Mouse (Mus musculus) liver, embryonic 13.5 days (tissue): ENCODE measurements around the gene Capn5. TPM values are rescaled to one million over a fixed set of nuclear protein-coding genes. Genes with fewer than 3 reads are reported as not detected.

Experiments used
- ATAC-seq: fragments of 200-750 bp; cut with Nextera tagmentation; 2 replicates; pipeline ENCODE4 v1.8.0; 2017; ENCODE audit warnings: low read depth, mild to moderate bottlenecking, moderate number of reproducible peaks, moderate library complexity
- DNase-seq: peaks from one replicate; pipeline ENCODE4 v3.0.0; 2022
- H3K27ac ChIP-seq: fragments of 300-500 bp; sonication (generic); 2 replicates; pipeline ENCODE4 v1.5.1; 2015; ENCODE audit warnings: moderate library complexity, mild to moderate bottlenecking, inconsistent platforms
- H3K27me3 ChIP-seq: fragments of 300-500 bp; sonication (generic); 2 replicates; pipeline ENCODE4 v1.6.1; 2015; ENCODE audit warnings: mild to moderate bottlenecking, inconsistent platforms
- H3K36me3 ChIP-seq: fragments of 300-500 bp; sonication (generic); 2 replicates; pipeline ENCODE4 v1.6.1; 2015; ENCODE audit warnings: mild to moderate bottlenecking, inconsistent platforms
- H3K4me1 ChIP-seq: fragments of 300-500 bp; sonication (generic); replicated peaks from 2 replicates; pipeline ENCODE4 v1.6.1; 2015; ENCODE audit warnings: inconsistent platforms
- H3K4me2 ChIP-seq: fragments of 300-500 bp; sonication (generic); 2 replicates; pipeline ENCODE4 v1.6.1; 2015; ENCODE audit warnings: inconsistent platforms, mild to moderate bottlenecking, moderate library complexity
- H3K4me3 ChIP-seq: fragments of 300-500 bp; sonication (generic); replicated peaks from 2 replicates; pipeline ENCODE4 v1.5.1; 2015; ENCODE audit warnings: mild to moderate bottlenecking, inconsistent platforms
- H3K9ac ChIP-seq: fragments of 300-500 bp; sonication (generic); 2 replicates; pipeline ENCODE4 v1.6.1; 2015; ENCODE audit warnings: mild to moderate bottlenecking, inconsistent platforms
- H3K9me3 ChIP-seq: fragments of 300-500 bp; sonication (generic); replicated peaks from 2 replicates; pipeline ENCODE4 v1.6.1; 2016; ENCODE audit warnings: inconsistent platforms
- WGBS: fragments of 180-500 bp; shearing (Covaris S2); methylation state at CpG from one replicate; pipeline ENCODE4 v1.1.7; 2015; ENCODE audit not compliant: insufficient replicate concordance; 5-methylcytosine and 5-hydroxymethylcytosine counted together
- polyA plus RNA-seq: library from polyadenylated mRNA; unstranded; fragments of >200 nt; fragmentation: Nextera tagmentation; extraction: Ambion mirVana; gene quantifications from 2 replicates; pipeline ENCODE4 v1.2.1, GENCODE M21; 2015

Gene Capn5
- polyA plus RNA-seq, 1 experiment from 2014 or later, result 13.2 TPM

- DNase-seq, result peak; percentile 56
- H3K9me3 ChIP-seq, result no peaks in the 10 kb centered on the region
- ATAC-seq, result peak; percentile 57
- peak overlapping the region; percentile 99 for H3K27ac ChIP-seq
- peak overlapping the region; percentile 85 for H3K9ac ChIP-seq
- peak overlapping the region; percentile 93 for H3K4me2 ChIP-seq
- peak overlapping the region; percentile 81 for H3K4me3 ChIP-seq
- 28% methylated on average over 8 of the region's 8 CpGs for WGBS
- peaks cover 88% of the 10 kb centered on the region for H3K4me1 ChIP-seq
- H3K36me3 ChIP-seq, result peaks cover 10% of the 10 kb centered on the region
- no peaks in the 10 kb centered on the region for H3K27me3 ChIP-seq
Observed at GRCm38 (mm10) chr7:98176322-98177070, 1.6 kb downstream of the Capn5 start.

GRCm38 (mm10) chr7:98174883-98175755 is 3.0 kb downstream of the Capn5 start:
- Histone ChIP-seq H3K36me3 (peaks cover 10% of the 10 kb centered on the region), H3K4me2 (peak overlapping the region; percentile 93), H3K9ac (peak overlapping the region; percentile 85), H3K4me1 (peaks cover 94% of the 10 kb centered on the region), H3K9me3 (no peaks in the 10 kb centered on the region), H3K27me3 (no peaks in the 10 kb centered on the region), H3K4me3 (peak overlapping the region; percentile 81), H3K27ac (peak overlapping the region; percentile 99)
- ATAC-seq (peak; percentile 75), DNase-seq (peak; percentile 81)
- 33% methylated on average over 4 of the region's 4 CpGs for WGBS

- Histone ChIP-seq H3K4me2 (peak overlapping the region; percentile 93), H3K27ac (peak overlapping the region; percentile 99), H3K9me3 (no peaks in the 10 kb centered on the region), H3K27me3 (no peaks in the 10 kb centered on the region), H3K36me3 (peaks cover 17% of the 10 kb centered on the region), H3K9ac (peak overlapping the region; percentile 85), H3K4me1 (peaks cover 91% of the 10 kb centered on the region), H3K4me3 (0 out of 2 replicates have a peak overlapping the region, but pooled peaks have one; percentile 4)
- ATAC-seq (no peak), DNase-seq (no peak)
- WGBS, result 18% methylated on average over 4 of the region's 4 CpGs
Observed at GRCm38 (mm10) chr7:98173408-98173807, 4.7 kb downstream of the Capn5 start.

- Histone ChIP-seq H3K4me2 (peak overlapping the region; percentile 93), H3K27me3 (no peaks in the 10 kb centered on the region), H3K36me3 (peaks cover 17% of the 10 kb centered on the region), H3K9me3 (no peaks in the 10 kb centered on the region), H3K27ac (peak overlapping the region; percentile 99), H3K9ac (peak overlapping the region; percentile 85), H3K4me1 (peaks cover 95% of the 10 kb centered on the region), H3K4me3 (no peak overlapping the region)
- no peak for ATAC-seq
- WGBS, result 79% methylated on average over 8 of the region's 8 CpGs
- no peak for DNase-seq
Observed at GRCm38 (mm10) chr7:98172661-98173060, 5.4 kb downstream of the Capn5 start.

- Histone ChIP-seq H3K4me2 (peak overlapping the region; percentile 93), H3K4me1 (peaks cover 86% of the 10 kb centered on the region), H3K4me3 (peak overlapping the region; percentile 50), H3K27ac (peak overlapping the region; percentile 99), H3K9me3 (no peaks in the 10 kb centered on the region), H3K9ac (peak overlapping the region; percentile 85), H3K36me3 (peaks cover 20% of the 10 kb centered on the region), H3K27me3 (no peaks in the 10 kb centered on the region)
- ATAC-seq (peak; percentile 88), DNase-seq (peak; percentile 83)
- WGBS, result 18% methylated on average over 6 of the region's 6 CpGs
Observed at GRCm38 (mm10) chr7:98171141-98172073, 6.7 kb downstream of the Capn5 start.

- no peaks in the 10 kb centered on the region for H3K27me3 ChIP-seq
- peak overlapping the region; percentile 72 for H3K9ac ChIP-seq
- H3K4me3 ChIP-seq, result peak overlapping the region; percentile 32
- H3K4me1 ChIP-seq, result peaks cover 86% of the 10 kb centered on the region
- no peaks in the 10 kb centered on the region for H3K9me3 ChIP-seq
- ATAC-seq (peak; percentile 74), DNase-seq (no peak)
- peak overlapping the region; percentile 56 for H3K4me2 ChIP-seq
- WGBS, result 24% methylated on average over 10 of the region's 10 CpGs
- peaks cover 30% of the 10 kb centered on the region for H3K36me3 ChIP-seq
- H3K27ac ChIP-seq, result peak overlapping the region; percentile 80
Observed at GRCm38 (mm10) chr7:98164999-98165528, 13.0 kb downstream of the Capn5 start.

- H3K9me3 ChIP-seq, result no peaks in the 10 kb centered on the region
- no peak overlapping the region for H3K4me3 ChIP-seq
- H3K9ac ChIP-seq, result peak overlapping the region; percentile 72
- peaks cover 86% of the 10 kb centered on the region for H3K4me1 ChIP-seq
- H3K27ac ChIP-seq, result peak overlapping the region; percentile 80
- peaks cover 31% of the 10 kb centered on the region for H3K36me3 ChIP-seq
- H3K27me3 ChIP-seq, result no peaks in the 10 kb centered on the region
- WGBS, result 65% methylated on average over 9 of the region's 9 CpGs
- DNase-seq, result no peak
- ATAC-seq, result no peak
- H3K4me2 ChIP-seq, result peak overlapping the region; percentile 56
Observed at GRCm38 (mm10) chr7:98164382-98164998, 13.6 kb downstream of the Capn5 start.

GRCm38 (mm10) chr7:98163700-98164099 is 14.4 kb downstream of the Capn5 start:
- no peak overlapping the region for H3K4me3 ChIP-seq
- 63% methylated on average over 3 of the region's 3 CpGs for WGBS
- no peaks in the 10 kb centered on the region for H3K27me3 ChIP-seq
- peaks cover 33% of the 10 kb centered on the region for H3K36me3 ChIP-seq
- H3K4me2 ChIP-seq, result no peak overlapping the region
- DNase-seq (no peak), ATAC-seq (no peak)
- no peaks in the 10 kb centered on the region for H3K9me3 ChIP-seq
- H3K9ac ChIP-seq, result no peak overlapping the region
- H3K4me1 ChIP-seq, result peaks cover 87% of the 10 kb centered on the region
- H3K27ac ChIP-seq, result 0 out of 2 replicates have a peak overlapping the region, but pooled peaks have one; percentile 80

- DNase-seq (no peak), ATAC-seq (no peak)
- Histone ChIP-seq H3K4me2 (no peak overlapping the region), H3K27me3 (no peaks in the 10 kb centered on the region), H3K4me1 (peaks cover 95% of the 10 kb centered on the region), H3K36me3 (peaks cover 39% of the 10 kb centered on the region), H3K9ac (peak overlapping the region; percentile 2; the same call in 1 of the 2 replicates), H3K4me3 (no peak overlapping the region), H3K9me3 (no peaks in the 10 kb centered on the region), H3K27ac (0 out of 2 replicates have a peak overlapping the region, but pooled peaks have one; percentile 34)
- 72% methylated on average over 6 of the region's 6 CpGs for WGBS
Observed at GRCm38 (mm10) chr7:98162239-98162638, 15.8 kb downstream of the Capn5 start.
